Mouse (Mus musculus): Measurements from ENCODE around the gene Gm3183. TPM values are rescaled to one million over a fixed set of nuclear protein-coding genes. Genes with fewer than 3 reads are reported as not detected.
"Not testable (repeated sequence)": the region's sequence is repeated elsewhere in the genome, so short reads cannot be mapped to it uniquely, and the experiment has no call there.

The Gm3183 gene
- polyA plus RNA-seq (2015; fragmentation: Nextera tagmentation; extraction: Ambion mirVana): not detected in 2 replicates

DNA sequence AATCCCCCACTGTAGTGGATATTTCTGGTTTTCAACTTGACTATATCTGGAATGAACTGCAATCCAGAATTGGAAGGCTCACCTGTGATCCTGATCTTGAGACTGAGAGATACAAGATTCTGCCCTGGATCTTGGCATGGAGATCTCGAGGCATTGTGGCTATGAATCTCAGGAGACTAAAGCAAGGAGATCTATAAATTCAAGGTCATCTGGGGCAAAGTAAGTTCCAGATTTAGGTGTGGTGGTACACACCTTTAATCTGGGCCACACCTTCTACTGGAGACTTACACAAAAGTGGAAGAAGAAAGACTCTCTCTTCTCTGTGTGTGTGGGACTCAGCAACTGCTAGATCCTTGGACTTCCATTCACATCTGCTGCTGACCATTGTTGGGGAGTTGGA is at the start of gene Gm3183:
Gene Gm3183, plus strand, starts transcription at position 301 of the 400 bp plus-strand sequence.
- H3K9me3 ChIP-seq (ENCODE audit: control insufficient read depth); H3K27me3 ChIP-seq (replicated peaks; ENCODE audit: control insufficient read depth, insufficient read depth, low read length); H3K9ac ChIP-seq (ENCODE audit: low read depth, low read length); H3K4me3 ChIP-seq (ENCODE audit: low read depth, low read length); H3K4me2 ChIP-seq (replicated peaks; ENCODE audit: low read depth); H3K27ac ChIP-seq (ENCODE audit: low read depth, low read length); H3K4me1 ChIP-seq (replicated peaks; ENCODE audit: control insufficient read depth, insufficient read depth, low read length); H3K36me3 ChIP-seq (ENCODE audit: control insufficient read depth, insufficient read depth); ATAC-seq: not testable (repeated sequence)
- no CpG with 5 or more reads among the region's 1 CpGs for WGBS

Other genes starting within 250 kb of the Gm3183 start
- gene Gm3147, start 249.1 kb upstream of the Gm3183 start, polyA plus RNA-seq (2015; fragmentation: Nextera tagmentation; extraction: Ambion mirVana): not detected in 2 replicates
- gene Gm6509, start 241.5 kb upstream of the Gm3183 start, polyA plus RNA-seq (2015; fragmentation: Nextera tagmentation; extraction: Ambion mirVana): not detected in 2 replicates
- not detected in 2 replicates for gene Gm6205, start 217.1 kb upstream of the Gm3183 start, polyA plus RNA-seq (2015; fragmentation: Nextera tagmentation; extraction: Ambion mirVana)
- not detected in 2 replicates for gene Gm6367, start 123.2 kb downstream of the Gm3183 start, polyA plus RNA-seq (2015; fragmentation: Nextera tagmentation; extraction: Ambion mirVana)
- gene Gm7942, start 241.5 kb downstream of the Gm3183 start, polyA plus RNA-seq (2015; fragmentation: Nextera tagmentation; extraction: Ambion mirVana): not detected in 2 replicates